Mouse (Mus musculus) midbrain, embryonic 16.5 days (tissue): ENCODE results near the gene Zfp658. TPM values are rescaled to one million over a fixed set of nuclear protein-coding genes. Genes with fewer than 3 reads are reported as not detected.

ENCODE experiments used
- ATAC-seq: fragments of 200-750 bp; cut with Nextera tagmentation; 2 replicates; pipeline ENCODE4 v1.8.0; 2017; ENCODE audit warnings: moderate TSS enrichment
- H3K27ac ChIP-seq: fragments of 300-500 bp; sonication (generic); 2 replicates; pipeline ENCODE4 v1.5.1; 2014; ENCODE audit warnings: mild to moderate bottlenecking, low read length, mixed read lengths
- H3K27me3 ChIP-seq: fragments of 300-500 bp; sonication (generic); 2 replicates; pipeline ENCODE4 v1.6.1; 2014; ENCODE audit warnings: low read depth, low read length, mixed read lengths; ENCODE audit not compliant: control insufficient read depth, insufficient read depth
- H3K36me3 ChIP-seq: fragments of 300-500 bp; sonication (generic); 2 replicates; pipeline ENCODE4 v1.6.1; 2014; ENCODE audit warnings: mild to moderate bottlenecking, low read length, moderate library complexity, mixed read lengths; ENCODE audit not compliant: control insufficient read depth, insufficient read depth
- H3K4me1 ChIP-seq: fragments of 300-500 bp; sonication (generic); 2 replicates; pipeline ENCODE4 v1.6.1; 2014; ENCODE audit warnings: mild to moderate bottlenecking, low read length, mixed read lengths; ENCODE audit not compliant: control insufficient read depth, insufficient read depth
- H3K4me2 ChIP-seq: fragments of 300-500 bp; sonication (generic); 2 replicates; pipeline ENCODE4 v1.6.1; 2014; ENCODE audit warnings: mild to moderate bottlenecking, low read length, mixed read lengths
- H3K4me3 ChIP-seq: fragments of 300-500 bp; sonication (generic); 2 replicates; pipeline ENCODE4 v1.5.1; 2014; ENCODE audit warnings: low read depth, mild to moderate bottlenecking, low read length, moderate library complexity, mixed read lengths
- H3K9ac ChIP-seq: fragments of 300-500 bp; sonication (generic); 2 replicates; pipeline ENCODE4 v1.6.1; 2014; ENCODE audit warnings: low read depth, low read length, mixed read lengths
- H3K9me3 ChIP-seq: fragments of 300-500 bp; sonication (generic); replicated peaks from 2 replicates; pipeline ENCODE4 v1.6.1; 2014; ENCODE audit warnings: mild to moderate bottlenecking, low read length, mixed read lengths; ENCODE audit not compliant: control insufficient read depth, poor library complexity, severe bottlenecking
- WGBS: fragments of 180-500 bp; shearing (Covaris S2); extraction: QIAGEN DNeasy Blood & Tissue Kit; methylation state at CpG from one replicate; pipeline ENCODE4 v1.1.7; 2014; 5-methylcytosine and 5-hydroxymethylcytosine counted together
- polyA plus RNA-seq: library from polyadenylated mRNA; unstranded; fragments of >200 nt; fragmentation: Nextera tagmentation; extraction: Ambion mirVana; gene quantifications from 2 replicates; pipeline ENCODE4 v1.2.1, GENCODE M21; 2015

The Zfp658 gene
- polyA plus RNA-seq, 1 experiment from 2014 or later = 9.1 TPM

DNA sequence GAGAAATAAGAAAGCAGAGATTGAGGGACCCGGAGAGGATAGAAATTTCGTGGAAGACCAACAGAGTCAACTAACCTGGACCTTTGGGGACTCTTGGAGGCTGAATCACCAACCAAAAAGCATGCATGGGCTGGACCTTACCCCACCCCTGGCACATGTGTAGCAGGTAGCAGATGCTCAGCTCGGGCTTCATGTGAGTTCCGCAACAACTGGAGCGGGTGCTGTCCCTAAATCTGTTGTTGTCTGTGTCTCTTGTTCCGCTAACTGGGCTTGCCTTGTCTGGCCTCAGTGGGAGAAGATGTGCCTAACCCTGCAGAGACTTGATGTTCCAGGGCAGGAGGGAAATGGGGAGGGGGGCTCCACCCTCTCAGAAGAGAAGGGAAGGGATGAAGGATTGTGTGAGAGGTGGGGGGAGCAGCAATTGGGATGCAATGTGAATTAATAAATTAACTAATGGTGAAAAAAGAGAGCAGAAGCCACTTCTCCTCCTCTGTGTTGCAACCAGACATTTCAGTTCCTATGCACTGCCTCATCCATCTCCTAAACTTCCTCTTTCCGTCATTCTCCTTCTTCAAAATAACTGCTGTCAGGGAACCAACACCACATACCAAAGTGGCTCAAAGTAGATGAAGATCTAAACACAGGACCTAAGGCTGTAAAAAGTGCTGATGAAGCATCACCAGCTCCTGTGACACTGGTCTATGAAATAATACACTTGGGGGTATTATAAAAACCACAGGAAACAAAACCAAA lies 17.7 kb upstream of the Zfp658 start, which contains the start of gene Cd33:
Cd33 (minus strand) TSS at position 204 of the 753 bp plus-strand sequence.
- ATAC-seq = no peak
- WGBS = 87% methylated on average over 7 of the region's 7 CpGs
- no peak within 1 kb of the TSS for H3K27ac ChIP-seq
- H3K36me3 ChIP-seq = no peaks in the 10 kb centered on the region
- H3K4me1 ChIP-seq = no peaks in the 10 kb centered on the region
- no peaks in the 10 kb centered on the region for H3K9me3 ChIP-seq
- H3K4me3 ChIP-seq = no peak within 1 kb of the TSS
- H3K4me2 ChIP-seq = no peak within 1 kb of the TSS
- H3K27me3 ChIP-seq = no peaks in the 10 kb centered on the region
- no peak within 1 kb of the TSS for H3K9ac ChIP-seq

DNA sequence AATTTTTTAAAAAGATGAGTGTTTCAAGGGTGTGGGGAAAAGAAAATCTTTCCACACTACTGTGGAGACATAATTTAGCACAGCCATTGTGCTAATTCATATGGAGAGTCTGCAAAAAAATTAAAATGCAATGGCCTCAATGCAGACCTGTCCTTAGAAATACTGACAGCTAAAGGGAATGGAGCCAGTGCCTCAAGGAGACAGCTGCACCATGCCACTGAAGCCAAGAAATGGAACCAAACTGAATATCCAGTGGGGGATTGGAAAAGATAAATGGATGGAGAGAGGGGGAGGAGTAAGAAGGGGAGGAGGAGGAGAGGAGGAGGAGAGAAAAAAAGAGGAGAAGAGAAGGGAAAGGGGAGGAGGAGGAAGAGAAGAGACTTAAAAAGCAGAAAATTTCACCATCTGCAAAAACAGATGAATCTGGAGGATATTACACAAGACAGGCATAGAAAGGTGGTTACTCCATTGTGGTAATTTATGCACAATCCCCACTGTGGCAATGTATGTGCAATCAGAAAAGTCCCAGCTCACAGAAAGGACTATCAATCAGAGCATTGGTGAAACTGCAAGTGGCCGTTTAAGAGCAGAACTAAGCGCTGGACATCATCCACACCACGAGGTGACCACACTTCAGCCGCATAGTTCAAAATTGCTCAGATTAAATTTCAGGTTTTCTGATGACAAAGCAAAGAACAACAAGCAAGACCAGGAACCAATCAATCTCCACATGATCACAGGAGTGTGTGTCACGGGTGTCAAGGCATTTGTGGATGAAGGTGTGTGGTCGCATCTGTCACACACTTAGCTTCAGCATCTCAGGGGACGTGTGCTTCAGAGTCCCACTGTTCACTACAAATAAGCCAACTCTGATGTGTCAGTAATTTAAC lies 16.2 kb upstream of the Zfp658 start:
- Histone ChIP-seq H3K27ac (no peak overlapping the region), H3K9ac (no peak overlapping the region), H3K4me3 (no peak overlapping the region), H3K9me3 (no peaks in the 10 kb centered on the region), H3K4me2 (no peak overlapping the region), H3K27me3 (no peaks in the 10 kb centered on the region), H3K36me3 (no peaks in the 10 kb centered on the region), H3K4me1 (no peaks in the 10 kb centered on the region)
- WGBS = 70% methylated on average over 7 of the region's 7 CpGs
- no peak for ATAC-seq

DNA sequence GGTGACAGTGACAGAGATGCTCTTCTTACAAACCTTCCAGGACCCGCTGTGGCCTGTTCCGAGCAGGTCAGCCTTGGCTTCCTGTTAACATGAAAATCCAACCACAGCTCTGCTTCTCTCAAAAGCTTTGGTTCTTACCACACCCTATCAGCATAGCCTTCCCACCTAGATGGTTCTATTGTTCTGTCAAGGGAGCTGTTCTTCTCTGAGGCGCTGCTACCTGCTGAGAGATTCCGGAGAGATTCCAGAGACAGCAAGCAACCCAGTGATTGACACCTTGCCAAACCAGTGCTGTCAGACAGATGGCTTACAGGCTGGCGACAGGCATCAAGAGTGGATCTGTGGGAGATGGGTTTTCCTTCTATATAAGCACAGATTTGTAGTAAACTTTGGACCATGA lies 14.4 kb upstream of the Zfp658 start:
- H3K27me3 ChIP-seq = no peaks in the 10 kb centered on the region
- no peaks in the 10 kb centered on the region for H3K4me1 ChIP-seq
- H3K9ac ChIP-seq = no peak overlapping the region
- WGBS = 39% methylated on average over 5 of the region's 5 CpGs
- H3K4me3 ChIP-seq = no peak overlapping the region
- no peak overlapping the region for H3K4me2 ChIP-seq
- H3K36me3 ChIP-seq = no peaks in the 10 kb centered on the region
- H3K9me3 ChIP-seq = no peaks in the 10 kb centered on the region
- H3K27ac ChIP-seq = no peak overlapping the region
- no peak for ATAC-seq

DNA sequence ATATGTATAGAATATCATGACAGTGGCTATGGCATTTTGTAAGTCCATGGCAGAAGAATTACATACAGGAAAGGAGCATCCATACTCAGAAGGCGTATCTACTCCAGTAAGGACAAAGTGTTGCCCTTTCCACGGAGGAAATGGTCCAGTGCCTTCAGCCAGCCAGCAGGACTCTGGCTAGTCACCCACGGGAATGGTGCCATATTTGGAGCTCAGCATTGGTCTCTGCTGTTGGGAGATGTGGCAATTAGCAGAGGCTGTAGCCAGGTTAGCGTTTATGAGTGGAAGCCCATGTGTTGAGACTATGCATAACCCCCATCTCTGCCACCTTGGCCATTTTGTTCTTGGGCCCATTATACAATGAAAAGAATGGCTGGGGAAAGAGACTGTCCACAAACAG lies 13.8 kb upstream of the Zfp658 start:
- no peaks in the 10 kb centered on the region for H3K27me3 ChIP-seq
- no peaks in the 10 kb centered on the region for H3K36me3 ChIP-seq
- WGBS = 85% methylated on average over 4 of the region's 4 CpGs
- H3K4me1 ChIP-seq = no peaks in the 10 kb centered on the region
- no peaks in the 10 kb centered on the region for H3K9me3 ChIP-seq
- no peak for ATAC-seq
- H3K27ac ChIP-seq = no peak overlapping the region
- H3K4me2 ChIP-seq = no peak overlapping the region
- no peak overlapping the region for H3K9ac ChIP-seq
- H3K4me3 ChIP-seq = no peak overlapping the region

DNA sequence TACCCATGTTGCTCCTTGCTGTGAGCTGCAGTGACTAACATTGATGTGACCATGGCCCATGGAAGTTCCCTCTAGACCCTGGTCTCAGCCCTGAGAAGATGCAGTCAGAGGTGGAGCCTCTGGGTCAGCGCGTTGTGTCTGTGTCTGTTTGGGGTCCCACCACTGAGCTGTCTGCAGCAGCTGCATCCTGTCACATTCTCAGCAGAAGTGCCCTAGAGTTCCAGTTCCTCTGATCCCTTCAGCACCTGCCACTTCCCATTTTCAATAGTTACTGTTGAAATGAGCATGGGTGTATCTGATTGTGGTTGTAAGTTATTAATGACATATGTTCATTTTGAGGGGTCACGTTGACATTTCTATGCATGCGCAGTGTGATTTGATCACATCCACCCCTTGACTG lies 8.9 kb upstream of the Zfp658 start:
- H3K9ac ChIP-seq = no peak overlapping the region
- H3K4me3 ChIP-seq = no peak overlapping the region
- H3K27me3 ChIP-seq = no peaks in the 10 kb centered on the region
- no peaks in the 10 kb centered on the region for H3K9me3 ChIP-seq
- WGBS = 90% methylated on average over 4 of the region's 4 CpGs
- no peak overlapping the region for H3K27ac ChIP-seq
- no peak overlapping the region for H3K4me2 ChIP-seq
- H3K4me1 ChIP-seq = no peaks in the 10 kb centered on the region
- H3K36me3 ChIP-seq = no peaks in the 10 kb centered on the region
- ATAC-seq = no peak

DNA sequence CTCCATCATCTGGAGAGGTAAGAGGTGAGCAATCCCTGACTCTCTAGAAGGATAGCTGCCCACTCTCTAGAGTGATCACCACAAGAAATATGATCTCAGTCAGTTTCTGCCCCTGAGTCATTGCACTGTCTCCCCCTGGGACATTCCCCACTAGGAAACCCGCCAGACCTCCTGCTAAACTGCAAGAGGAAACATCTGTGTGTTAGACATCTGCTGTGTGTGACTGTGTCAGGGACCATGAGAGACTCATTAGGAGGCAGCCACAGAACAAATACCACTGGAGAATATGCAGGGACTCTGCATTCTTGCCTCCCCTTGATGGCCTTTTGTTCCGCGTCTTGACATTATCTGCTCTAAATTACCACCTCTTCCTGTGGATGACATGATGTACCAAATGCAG lies 7.5 kb upstream of the Zfp658 start:
- ATAC-seq = no peak
- no peaks in the 10 kb centered on the region for H3K27me3 ChIP-seq
- H3K4me3 ChIP-seq = no peak overlapping the region
- H3K9me3 ChIP-seq = no peaks in the 10 kb centered on the region
- no peak overlapping the region for H3K4me2 ChIP-seq
- 75% methylated on average over 3 of the region's 3 CpGs for WGBS
- H3K36me3 ChIP-seq = no peaks in the 10 kb centered on the region
- no peak overlapping the region for H3K27ac ChIP-seq
- H3K4me1 ChIP-seq = no peaks in the 10 kb centered on the region
- H3K9ac ChIP-seq = no peak overlapping the region

DNA sequence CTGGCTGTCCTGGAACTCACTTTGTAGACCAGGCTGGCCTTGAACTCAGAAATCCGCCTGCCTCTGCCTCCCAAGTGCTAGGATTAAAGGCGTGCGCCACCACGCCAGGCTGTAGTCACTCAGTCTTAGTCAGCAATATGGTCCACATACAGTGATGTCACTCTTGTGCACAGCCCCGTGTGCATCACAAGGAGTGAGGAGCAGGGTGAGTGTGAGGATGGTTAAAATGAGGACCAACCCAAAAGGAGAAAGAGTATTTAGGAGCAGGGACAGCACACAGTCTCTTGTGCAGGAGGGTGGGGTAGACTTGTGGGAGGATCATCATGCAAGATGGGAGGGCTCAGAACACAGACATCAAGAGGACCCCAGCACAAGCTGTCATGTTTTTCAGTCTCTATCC lies 6.7 kb upstream of the Zfp658 start:
- WGBS = 91% methylated on average over 5 of the region's 5 CpGs
- H3K4me3 ChIP-seq = no peak overlapping the region
- ATAC-seq = no peak
- no peaks in the 10 kb centered on the region for H3K27me3 ChIP-seq
- no peak overlapping the region for H3K9ac ChIP-seq
- no peaks in the 10 kb centered on the region for H3K4me1 ChIP-seq
- no peaks in the 10 kb centered on the region for H3K36me3 ChIP-seq
- H3K27ac ChIP-seq = no peak overlapping the region
- H3K4me2 ChIP-seq = no peak overlapping the region
- H3K9me3 ChIP-seq = no peaks in the 10 kb centered on the region

DNA sequence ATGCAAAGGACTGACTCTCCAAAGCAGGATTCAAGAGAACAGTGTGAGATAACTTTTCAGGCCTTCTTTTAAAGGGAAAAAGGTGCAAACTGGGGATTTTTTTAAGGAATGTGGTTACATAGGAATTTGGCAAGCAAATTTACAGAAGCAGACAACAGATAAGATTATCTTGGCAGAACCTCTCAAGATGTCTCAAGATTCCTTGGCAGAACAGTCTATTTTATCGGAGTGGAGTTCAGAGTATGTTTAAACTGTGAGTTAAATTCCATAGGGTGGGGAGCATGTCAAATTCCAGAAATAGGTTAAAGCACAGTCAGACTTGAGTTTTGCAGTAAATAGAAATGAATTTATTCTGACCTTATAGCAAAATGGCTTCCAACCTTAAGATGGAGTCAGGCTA lies 5.2 kb upstream of the Zfp658 start:
- H3K9me3 ChIP-seq = no peaks in the 10 kb centered on the region
- H3K27ac ChIP-seq = no peak overlapping the region
- H3K27me3 ChIP-seq = no peaks in the 10 kb centered on the region
- H3K4me3 ChIP-seq = no peak overlapping the region
- no peak for ATAC-seq
- 94% methylated on average over 1 of the region's 1 CpGs for WGBS
- H3K4me2 ChIP-seq = no peak overlapping the region
- no peaks in the 10 kb centered on the region for H3K4me1 ChIP-seq
- no peaks in the 10 kb centered on the region for H3K36me3 ChIP-seq
- H3K9ac ChIP-seq = no peak overlapping the region

DNA sequence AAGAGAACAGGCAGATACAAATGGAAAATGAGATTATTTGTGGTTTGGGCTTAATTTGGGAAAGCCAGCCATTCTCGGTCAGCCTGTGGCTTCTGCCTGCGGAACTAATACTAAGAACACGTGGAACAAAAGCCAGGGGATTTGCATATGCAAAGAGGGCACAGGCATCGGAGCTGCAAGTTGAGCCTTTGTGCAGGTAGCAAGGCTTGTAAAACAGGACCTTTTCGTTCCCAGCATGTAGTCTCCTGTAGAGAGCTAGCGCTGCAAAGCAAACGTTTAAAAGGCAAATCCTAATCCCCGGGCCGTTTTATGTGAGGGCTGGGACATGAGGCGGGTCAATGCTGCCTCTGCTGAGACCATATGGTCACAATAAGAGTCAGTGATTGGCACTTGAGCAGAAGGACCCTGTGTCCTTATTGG lies 605 bp downstream of the Zfp658 start:
- Histone ChIP-seq H3K9me3 (no peaks in the 10 kb centered on the region), H3K36me3 (peaks cover 8% of the 10 kb centered on the region), H3K9ac (peak overlapping the region; percentile 81), H3K27ac (peak overlapping the region; percentile 92), H3K27me3 (no peaks in the 10 kb centered on the region), H3K4me2 (peak overlapping the region; percentile 95), H3K4me3 (peak overlapping the region; percentile 78), H3K4me1 (peaks cover 19% of the 10 kb centered on the region)
- peak; percentile 49 for ATAC-seq
- WGBS = under 1% methylated on average over 10 of the region's 10 CpGs
